Mouse (Mus musculus) myocyte (in vitro differentiated cells): Measurements from ENCODE around the gene Abhd8.

Experiments used
- POLR2A ChIP-seq: IDR thresholded peaks from one replicate; pipeline ENCODE4 v1.6.1; 2011; ENCODE audit warnings: low read depth, mild to moderate bottlenecking, control low read depth, moderate library complexity; ENCODE audit not compliant: insufficient read length
- TCF3 ChIP-seq: IDR thresholded peaks from one replicate; pipeline ENCODE4 v1.6.1; 2011; ENCODE audit warnings: low read depth, control low read depth; ENCODE audit not compliant: insufficient read length

DNA sequence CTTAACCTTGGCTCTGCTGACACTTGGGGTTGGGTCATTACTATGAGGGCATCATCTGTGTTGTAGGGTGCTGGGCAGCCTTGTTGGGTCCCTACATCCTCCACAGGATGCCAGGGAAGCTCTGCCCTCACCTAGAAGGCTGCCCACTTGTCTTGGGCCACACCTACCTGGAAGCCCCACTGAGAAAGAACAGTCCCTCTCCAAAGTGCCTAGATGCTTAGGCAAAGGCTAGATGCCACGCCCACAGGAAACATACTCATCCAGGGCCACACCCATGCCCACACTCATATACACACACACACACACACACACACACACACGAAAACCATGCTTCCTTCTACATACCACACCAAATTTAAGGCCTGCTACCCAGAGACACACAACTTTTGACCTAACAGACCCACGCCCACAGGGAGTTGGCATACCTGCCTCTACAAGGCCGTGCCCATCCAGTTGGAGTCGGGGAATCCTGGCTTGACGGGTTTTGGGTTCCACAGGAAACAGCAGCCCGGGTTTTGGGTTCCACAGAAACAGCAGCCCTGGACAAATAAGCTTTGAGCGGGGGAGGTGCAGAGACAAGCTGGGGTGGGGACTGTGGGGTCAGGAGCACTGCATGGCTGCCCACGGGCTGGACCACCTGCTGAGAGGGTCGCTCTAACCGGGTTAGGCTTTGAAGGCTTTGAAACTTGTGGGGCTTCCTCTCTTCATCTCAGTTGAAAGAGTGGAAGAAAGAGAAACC, 51.8 kb downstream of the Abhd8 start:
- no peak for TF ChIP-seq TCF3
- TF ChIP-seq POLR2A: no peak
